In genomic region chr4:132636554-132636953, GRCm38 (mm10) we compare ENCODE assay signal across 8 mouse cellular contexts. TPM values are rescaled to one million over a fixed set of nuclear protein-coding genes. Genes with fewer than 3 reads are reported as not detected.
A peak's percentile ranks its signal among the peaks of the same experiment; 100 is the strongest.
DNase-seq lines count a peak whose midpoint lies in the region.

No protein-coding gene starts in this region.

- intact Hi-C loops in left cerebral cortex, postnatal 10 days (cut with DNase I) = loop anchor here (2.0 kb wide), 1 partner anchor 92 kb away; no protein-coding TSS in a partner anchor

- peak; percentile 26 to 62 for DNase-seq in heart, adult 18-20 months
- DNase-seq in heart, adult 8-10 months (ENCODE audit: low spot score) = no peak
- peak; percentile 29 for DNase-seq in right cerebral cortex, postnatal 14 days
- DNase-seq in right cerebral cortex, postnatal 25 days = no peak
- DNase-seq in adrenal gland, postnatal 25 days = peak; percentile 16
- peak; percentile 59 for DNase-seq in lung, postnatal 36 days
- DNase-seq in gastrocnemius, postnatal 25 days = no peak
- no peak for DNase-seq in left cerebral cortex, postnatal 10 days (ENCODE audit: extremely low spot score in 1 of 2, low spot score in 2 of 2)

RNA-seq across cellular contexts. Expression of gene Eya3, which starts 2.2 kb away (rescaled TPM):
- total RNA-seq in heart, adult 18-20 months (2021) = 10 to 100 TPM; 32.5 to 33.9 TPM
- 10 to 100 TPM; 28.7 to 34.2 (median 30.2) TPM for total RNA-seq in heart, adult 8-10 months (2022)
- total RNA-seq in adrenal gland, postnatal 25 days (2021) = 22.4 and 28.8 TPM in 2 replicates
- total RNA-seq in gastrocnemius, postnatal 25 days (2021) = 10 to 100 TPM; 11.1 to 11.5 TPM
- 10 to 100 TPM; 22.1 to 23.8 TPM for total RNA-seq in left cerebral cortex, postnatal 10 days (2021)

Comparison
In these comparisons a context has a peak if more than half of its experiments do, and no peak if none do; other contexts are left out.
1. DNase-seq: peak in heart, adult 18-20 months (2 of 2), right cerebral cortex, postnatal 14 days (single experiment), adrenal gland, postnatal 25 days (single experiment) and lung, postnatal 36 days (single experiment); none in heart, adult 8-10 months (single experiment), right cerebral cortex, postnatal 25 days (single experiment), gastrocnemius, postnatal 25 days (single experiment) and left cerebral cortex, postnatal 10 days (0 of 2).